Mouse (Mus musculus) olfactory bulb, adult 2 months (tissue): ENCODE measurements around the gene Gclc.

ENCODE experiments used
- CTCF ChIP-seq: fragments of 200-500 bp; IDR thresholded peaks from 2 replicates; pipeline ENCODE4 v1.5.1; 2012; ENCODE audit warnings: low read depth, mild to moderate bottlenecking, low read length, moderate library complexity; ENCODE audit not compliant: insufficient read depth
- POLR2A ChIP-seq: fragments of 200-500 bp; IDR thresholded peaks from 2 replicates; pipeline ENCODE4 v1.6.1; 2012; ENCODE audit warnings: mild to moderate bottlenecking, low read depth, low read length, moderate library complexity; ENCODE audit not compliant: insufficient read depth

- no peak for TF ChIP-seq CTCF
- TF ChIP-seq POLR2A = no peak
Observed at GRCm38 (mm10) chr9:77838586-77838985, 84.3 kb downstream of the Gclc start.
